Mouse (Mus musculus): ENCODE data around the gene Slc29a4. TPM values are rescaled to one million over a fixed set of nuclear protein-coding genes. Genes with fewer than 3 reads are reported as not detected.

The Slc29a4 gene
- polyA plus RNA-seq (2014; fragmentation: Illumina TruSeq; extraction: RNeasy Lipid Tissue Mini Kit (QIAGEN cat#74804); ENCODE audit: insufficient read depth, low read depth, low replicate concordance), result 0.65 TPM

GRCm38 (mm10) chr5:142692248-142692647, at the start of gene Slc29a4:
Gene Slc29a4 (plus strand): TSS chr5:142692512.

Other genes starting within 250 kb of the Slc29a4 start
- gene Ap5z1, start 228.6 kb upstream of the Slc29a4 start, polyA plus RNA-seq (2014; fragmentation: Illumina TruSeq; extraction: RNeasy Lipid Tissue Mini Kit (QIAGEN cat#74804); ENCODE audit: insufficient read depth, low read depth, low replicate concordance), result 6.1 TPM
- 0.06 TPM for gene Papolb, start 162.4 kb upstream of the Slc29a4 start, polyA plus RNA-seq (2014; fragmentation: Illumina TruSeq; extraction: RNeasy Lipid Tissue Mini Kit (QIAGEN cat#74804); ENCODE audit: insufficient read depth, low read depth, low replicate concordance)
- gene Radil, start 141.4 kb upstream of the Slc29a4 start, polyA plus RNA-seq (2014; fragmentation: Illumina TruSeq; extraction: RNeasy Lipid Tissue Mini Kit (QIAGEN cat#74804); ENCODE audit: insufficient read depth, low read depth, low replicate concordance), result 7.1 TPM
- not detected for gene Mmd2, start 83.7 kb upstream of the Slc29a4 start, polyA plus RNA-seq (2014; fragmentation: Illumina TruSeq; extraction: RNeasy Lipid Tissue Mini Kit (QIAGEN cat#74804); ENCODE audit: insufficient read depth, low read depth, low replicate concordance)
- 16.8 TPM for gene Wipi2, start 64.8 kb upstream of the Slc29a4 start, polyA plus RNA-seq (2014; fragmentation: Illumina TruSeq; extraction: RNeasy Lipid Tissue Mini Kit (QIAGEN cat#74804); ENCODE audit: insufficient read depth, low read depth, low replicate concordance)
- gene Tnrc18, start 125.2 kb downstream of the Slc29a4 start, polyA plus RNA-seq (2014; fragmentation: Illumina TruSeq; extraction: RNeasy Lipid Tissue Mini Kit (QIAGEN cat#74804); ENCODE audit: insufficient read depth, low read depth, low replicate concordance), result 9.3 TPM
- gene Fbxl18, start 202.9 kb downstream of the Slc29a4 start, polyA plus RNA-seq (2014; fragmentation: Illumina TruSeq; extraction: RNeasy Lipid Tissue Mini Kit (QIAGEN cat#74804); ENCODE audit: insufficient read depth, low read depth, low replicate concordance), result 2.0 TPM
- gene Actb, start 214.2 kb downstream of the Slc29a4 start, polyA plus RNA-seq (2014; fragmentation: Illumina TruSeq; extraction: RNeasy Lipid Tissue Mini Kit (QIAGEN cat#74804); ENCODE audit: insufficient read depth, low read depth, low replicate concordance), result 1,770 TPM

Measured in lung, adult 10 weeks (tissue).